Mouse (Mus musculus) mouse trophoblast stem cell (cell line): ENCODE results near the gene Cap1.

Source experiments
- in situ Hi-C, 2 experiments: fragments of 300-500 bp; cut with MseI, MboI; formaldehyde crosslinking; loops; 2 replicates in 1 of 2; 3 replicates in 1 of 2; pipeline ENCODE4 v1.15.1; 2025

Gene Cap1

DNA sequence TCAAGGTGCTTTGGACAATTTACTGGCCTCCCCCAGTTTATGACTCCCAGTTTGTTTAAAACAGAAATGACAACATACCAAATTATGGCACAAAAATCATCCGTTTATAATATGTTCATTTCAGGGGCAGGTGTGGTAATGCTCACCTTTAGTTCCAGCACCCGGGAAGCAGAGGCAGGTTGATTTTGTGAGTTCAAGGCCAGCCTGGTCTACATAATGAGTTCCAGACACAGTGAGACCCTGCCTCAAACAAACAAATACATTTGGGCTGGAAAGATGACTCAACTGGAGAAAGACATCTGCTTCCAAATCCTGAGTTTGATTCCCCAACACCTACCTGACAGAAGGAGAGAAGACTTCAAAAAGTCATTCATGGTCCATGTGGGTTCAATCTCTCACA is 1.5 kb upstream of the Cap1 start:
- in situ Hi-C loops: no loop called here

DNA sequence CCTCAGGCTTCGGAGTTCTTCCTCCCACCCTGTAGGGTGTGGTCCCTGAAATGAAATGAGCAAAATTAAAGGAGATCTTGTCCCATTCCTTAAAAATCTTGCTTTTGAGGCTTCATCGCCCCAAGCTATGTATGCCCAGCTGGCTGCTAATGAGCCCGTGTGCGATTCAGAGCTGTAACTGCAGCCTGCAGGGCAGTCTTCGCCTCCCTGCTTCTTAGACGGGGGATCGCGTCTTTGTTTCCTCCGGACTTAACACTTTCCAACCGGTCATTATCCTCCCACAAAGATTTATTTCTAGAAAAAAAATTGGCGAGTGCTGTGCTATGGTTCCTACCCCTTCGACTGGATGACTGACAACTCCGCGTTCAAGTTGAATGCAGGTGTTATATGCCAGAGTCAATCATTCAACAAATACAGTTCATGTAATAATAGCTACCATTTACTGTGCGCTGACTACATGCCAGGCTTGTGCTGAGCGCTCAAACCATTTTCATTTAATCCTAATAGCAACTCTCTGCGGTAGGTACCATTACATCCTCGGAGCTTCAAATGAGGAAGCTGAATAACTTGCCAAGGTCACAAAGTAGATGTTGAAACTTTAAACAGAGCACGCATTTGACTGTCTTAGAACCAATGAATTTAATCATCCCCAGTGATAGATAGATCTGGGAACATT is 861 bp upstream of the Cap1 start:
- in situ Hi-C loops: no loop called here

DNA sequence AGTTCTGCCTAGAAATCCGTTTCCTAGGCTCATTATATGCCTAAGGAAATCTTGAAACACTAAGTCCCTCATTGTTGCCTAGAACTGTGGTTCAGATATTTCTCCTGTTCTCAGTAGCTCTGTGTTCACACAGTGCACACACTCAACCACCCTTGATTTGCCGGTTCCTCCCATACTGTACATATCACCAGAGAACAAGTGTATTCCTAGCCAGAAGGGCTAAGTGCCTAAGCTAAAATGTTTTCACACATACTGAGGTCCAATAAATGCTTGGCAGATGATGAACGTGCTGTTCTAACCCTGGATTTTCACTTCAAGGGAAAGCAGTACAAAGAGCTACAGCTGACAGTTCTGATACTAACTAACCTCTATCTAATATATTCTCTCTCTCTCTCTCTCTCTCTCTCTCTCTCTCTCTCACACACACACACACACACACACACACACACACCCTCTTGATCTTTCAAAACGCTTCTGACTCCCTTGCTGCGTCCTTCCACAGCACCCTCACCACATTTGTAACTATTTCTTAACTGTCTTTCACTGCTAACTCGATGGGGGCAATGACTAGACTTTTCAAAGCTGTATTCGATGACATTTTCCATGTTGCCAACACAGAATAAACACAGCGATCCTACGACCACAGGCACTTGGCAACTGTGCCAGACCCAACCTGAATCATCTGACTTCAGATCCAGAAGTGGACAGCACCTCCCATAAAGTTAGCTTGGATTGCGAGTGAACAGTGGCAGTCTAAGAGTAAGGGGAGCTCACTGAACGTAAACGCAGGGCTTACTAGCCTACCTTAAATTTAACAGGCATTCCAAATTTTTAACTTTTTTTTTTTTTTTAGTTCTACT is 1.1 kb downstream of the Cap1 start:
- in situ Hi-C loops: no loop called here

DNA sequence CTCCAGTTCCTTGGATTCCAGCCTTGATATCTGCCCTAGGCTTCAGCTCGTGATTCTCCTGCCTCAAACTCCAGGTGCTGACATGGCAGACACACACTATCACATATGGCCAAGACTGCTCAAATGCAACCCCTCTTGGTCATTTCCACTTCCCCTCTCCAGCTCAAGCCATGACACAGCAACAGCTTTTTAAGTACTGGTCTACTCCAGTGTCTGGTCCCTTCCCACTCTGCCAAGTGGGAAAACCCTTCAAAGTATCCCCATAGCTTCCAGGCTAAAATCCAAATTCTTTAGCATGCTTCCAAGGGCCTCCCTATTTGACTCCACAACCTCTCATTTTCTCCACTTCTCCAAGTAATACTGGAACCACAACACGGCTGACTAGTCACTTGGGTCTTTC is 1.8 kb downstream of the Cap1 start:
- in situ Hi-C loops: no loop called here

DNA sequence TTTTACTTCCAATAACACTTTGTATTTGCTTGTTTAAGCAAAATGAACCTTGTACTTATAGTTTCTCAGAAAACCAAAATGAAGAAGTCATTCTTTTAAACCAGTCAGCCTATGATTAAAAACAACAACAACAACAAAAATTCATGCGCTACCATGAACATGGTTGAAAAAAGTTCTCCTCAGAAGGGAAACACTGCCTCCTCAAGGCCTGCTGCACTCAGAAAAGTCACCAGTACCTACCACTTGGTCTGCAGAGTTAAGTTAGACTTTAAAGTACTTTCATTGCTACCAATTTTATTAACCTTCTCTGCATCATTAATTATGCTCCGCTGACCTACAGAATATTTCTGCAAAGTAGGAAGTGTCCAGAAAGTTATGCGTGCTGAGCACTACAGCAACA is 2.6 kb downstream of the Cap1 start:
- in situ Hi-C loops: no loop called here

DNA sequence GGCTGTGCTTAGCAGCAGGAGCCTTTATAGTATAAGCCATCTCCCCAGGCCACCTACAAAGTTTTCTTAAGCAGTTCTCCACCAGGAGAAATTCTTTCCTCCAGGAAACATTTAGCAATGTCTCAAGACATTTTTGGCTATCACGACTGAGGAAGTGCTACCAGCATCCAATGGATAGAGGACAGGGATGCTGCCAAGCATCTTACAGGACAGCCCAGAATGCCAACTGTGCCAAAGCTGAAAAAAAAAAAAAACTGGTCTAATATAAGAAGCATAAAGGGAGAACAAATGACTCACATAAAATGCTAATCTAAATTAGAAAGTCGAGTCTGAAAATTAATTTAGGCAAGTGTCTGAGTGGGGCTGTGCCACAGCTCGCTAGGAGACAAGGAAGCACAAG is 3.3 kb downstream of the Cap1 start:
- in situ Hi-C loops: no loop called here

DNA sequence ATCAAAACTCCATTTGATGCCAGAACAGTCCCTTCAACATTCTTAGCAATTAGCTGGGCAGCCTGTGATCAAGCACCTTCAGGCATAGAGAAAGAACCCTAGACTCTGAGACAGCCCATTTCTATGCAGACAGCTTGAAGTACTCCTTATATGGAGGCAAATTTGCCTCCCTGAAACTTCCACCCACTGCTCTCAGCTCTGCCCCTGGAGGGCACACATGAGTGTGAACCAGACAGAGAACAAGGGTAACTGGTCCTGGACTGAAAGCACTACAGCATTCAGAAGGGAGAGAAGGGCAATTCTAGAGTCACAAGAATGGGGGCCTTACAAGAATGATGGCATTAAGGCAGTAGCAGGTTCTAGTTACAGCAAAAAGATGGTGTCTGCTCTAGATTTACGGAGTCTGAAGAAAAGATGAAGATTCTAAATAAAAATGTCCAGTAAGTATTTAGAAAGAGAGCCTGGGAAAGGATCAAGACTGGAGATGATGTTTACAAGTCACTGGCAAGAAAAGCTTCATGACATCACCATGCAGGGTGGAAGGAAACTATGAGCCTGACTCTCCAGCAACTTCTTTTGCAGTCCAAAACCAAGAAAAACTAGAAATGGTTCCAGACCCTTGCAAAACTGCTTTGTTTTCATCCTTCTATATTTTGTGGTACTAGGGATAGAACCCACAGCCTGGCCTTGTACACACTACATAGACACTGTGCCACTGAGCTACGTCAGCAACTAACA is 7.4 kb downstream of the Cap1 start:
- in situ Hi-C loops: no loop called here

DNA sequence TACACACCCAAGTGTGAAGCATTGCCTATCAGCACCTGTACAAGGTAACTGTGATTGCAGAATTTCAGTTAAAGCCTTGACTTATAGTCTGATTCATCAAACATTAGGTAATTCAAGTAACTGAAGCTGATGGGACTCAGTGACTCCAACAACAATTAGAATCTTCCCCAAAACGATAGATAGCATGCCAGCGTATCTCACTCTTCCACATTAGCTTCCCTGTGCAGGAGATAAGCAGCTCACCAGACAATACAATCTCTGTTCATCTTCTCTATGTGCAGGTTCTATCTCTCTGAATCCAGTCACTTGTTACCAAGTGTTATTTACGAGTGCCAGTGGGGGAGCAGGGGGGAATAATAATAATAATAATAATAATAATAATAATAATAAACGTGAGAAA is 12.3 kb downstream of the Cap1 start:
- in situ Hi-C loops: no loop called here

DNA sequence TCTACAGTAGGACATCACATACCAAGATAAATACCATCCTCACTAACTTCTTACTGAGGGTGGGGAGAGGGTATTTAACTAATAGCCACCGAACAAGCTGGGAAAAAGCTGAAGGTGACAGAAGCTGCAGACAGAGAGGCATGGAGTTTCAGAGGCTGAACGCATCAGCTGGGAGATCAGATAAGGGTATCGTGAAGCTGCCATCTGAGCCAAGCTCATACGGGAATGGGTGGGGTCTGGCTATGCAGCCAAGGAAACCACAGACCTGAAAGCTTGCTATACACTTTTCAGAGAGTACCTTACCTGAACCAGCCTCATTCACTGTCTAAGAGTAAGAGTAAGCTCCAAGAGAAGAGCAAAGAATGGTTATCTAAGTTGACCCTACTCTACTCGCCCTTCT is 12.9 kb downstream of the Cap1 start:
- in situ Hi-C loops: no loop called here

DNA sequence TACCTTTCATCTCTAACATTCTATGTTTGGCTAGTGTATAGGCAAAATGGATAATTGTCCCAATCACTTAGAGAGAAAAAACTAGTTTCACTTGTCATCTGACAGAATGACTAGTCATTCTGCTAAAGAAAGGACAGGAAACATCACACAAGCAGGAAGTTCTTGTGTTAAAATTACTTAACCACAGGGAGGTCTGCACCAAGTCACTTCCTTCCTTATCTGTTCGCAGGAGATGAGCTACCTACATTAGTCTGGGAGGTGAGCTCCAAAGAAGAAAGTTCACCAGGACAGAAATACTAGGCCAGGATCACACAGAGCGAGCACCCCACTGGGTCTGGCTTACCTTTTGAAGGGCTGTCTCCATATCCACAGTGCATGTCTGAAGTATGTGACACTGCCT is 13.9 kb downstream of the Cap1 start:
- in situ Hi-C loops: no loop called here

DNA sequence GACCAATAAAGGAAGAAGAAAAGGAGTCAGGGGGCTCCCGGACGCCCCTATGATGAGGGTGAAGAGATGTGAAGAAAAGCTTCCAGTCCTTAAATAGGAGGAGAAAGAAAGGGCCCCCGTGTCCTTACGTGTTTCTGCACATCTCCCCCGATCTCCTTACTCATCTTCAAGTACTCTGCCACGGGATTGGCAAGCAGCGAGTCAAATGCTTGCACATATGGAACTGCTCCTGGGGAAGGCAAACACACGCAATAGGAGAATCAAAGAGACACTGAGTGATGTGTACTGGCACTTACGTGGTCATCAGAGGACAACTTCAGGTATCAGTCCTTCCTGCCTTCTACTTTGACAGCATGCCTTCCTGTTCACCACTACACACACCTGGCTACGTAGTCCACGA is 14.6 kb downstream of the Cap1 start:
- in situ Hi-C loops: no loop called here

DNA sequence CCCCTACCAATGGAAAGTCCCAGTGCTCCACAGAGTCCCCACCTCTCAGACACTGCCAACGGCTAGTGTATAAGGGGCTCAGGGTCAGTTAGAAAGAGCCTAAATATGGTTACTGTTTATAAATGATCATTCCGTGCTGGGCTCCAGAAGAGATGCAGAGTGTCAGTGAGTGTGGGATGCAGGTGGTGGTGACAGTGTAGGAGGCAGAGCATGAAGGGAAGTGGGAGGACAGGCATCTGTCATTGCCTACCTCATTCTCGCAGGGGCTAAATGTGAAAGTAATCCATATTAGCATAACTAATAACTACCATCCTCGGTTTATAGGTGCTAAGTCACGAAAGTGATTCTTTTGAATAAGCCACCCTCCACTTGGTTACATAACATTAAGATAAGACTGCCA is 15.1 kb downstream of the Cap1 start:
- in situ Hi-C loops: no loop called here

DNA sequence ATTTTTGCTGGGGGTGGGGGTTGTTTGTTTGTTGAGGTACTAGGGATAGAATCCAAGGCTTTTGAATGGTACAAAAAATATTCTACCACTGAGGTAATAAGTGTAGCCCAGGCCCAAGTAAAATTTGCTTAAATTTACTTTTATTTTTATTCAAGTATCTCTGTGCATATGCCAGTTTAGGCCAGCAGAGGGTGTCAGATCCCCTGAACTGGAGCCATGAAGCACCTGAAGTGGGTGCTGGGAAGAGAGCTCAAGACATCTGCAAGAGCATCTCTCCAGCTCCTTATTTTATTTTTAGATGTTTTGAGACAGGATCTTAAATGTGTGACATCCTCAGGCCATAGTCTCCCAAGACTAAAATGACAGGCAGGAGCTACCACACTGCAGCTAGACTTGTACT is 15.8 kb downstream of the Cap1 start:
- in situ Hi-C loops: no loop called here

DNA sequence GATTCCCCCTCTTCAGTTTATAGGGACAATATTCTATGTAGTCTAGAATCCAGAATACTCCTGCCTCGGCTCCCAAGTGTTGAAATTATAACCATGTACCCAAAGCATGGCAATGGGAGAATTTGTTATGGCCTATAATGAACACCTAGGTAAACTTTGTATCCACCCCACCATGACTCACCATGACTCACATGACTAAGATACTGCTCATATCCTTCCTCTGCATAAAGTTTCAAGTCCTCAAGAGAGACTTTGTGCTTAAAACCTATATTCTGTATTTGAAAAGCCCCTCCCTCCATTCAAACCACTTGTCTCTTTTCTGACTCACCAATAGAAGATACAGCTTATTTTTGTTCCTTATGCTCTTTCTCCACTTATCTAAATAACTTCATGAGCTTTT is 17.8 kb downstream of the Cap1 start:
- in situ Hi-C loops: no loop called here

DNA sequence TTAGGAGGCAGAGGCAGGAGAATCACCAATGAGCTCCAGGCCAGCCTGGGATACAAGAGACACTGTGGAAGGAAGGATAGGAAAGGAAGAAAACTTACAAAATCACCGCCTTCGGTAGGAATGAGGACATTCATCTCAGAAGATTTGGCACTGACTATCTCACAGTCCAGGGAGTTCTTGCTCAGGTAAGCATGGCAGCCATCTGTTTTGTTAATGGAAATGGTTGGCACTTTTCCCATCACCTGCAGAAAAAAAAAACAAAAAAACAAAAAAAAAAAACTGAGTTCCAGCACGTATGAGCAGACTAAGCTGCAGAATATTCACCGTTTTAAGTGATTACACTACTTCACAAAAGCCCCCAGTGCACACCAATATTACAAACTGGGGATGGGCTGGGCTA is 24.0 kb downstream of the Cap1 start:
- in situ Hi-C loops: no loop called here

DNA sequence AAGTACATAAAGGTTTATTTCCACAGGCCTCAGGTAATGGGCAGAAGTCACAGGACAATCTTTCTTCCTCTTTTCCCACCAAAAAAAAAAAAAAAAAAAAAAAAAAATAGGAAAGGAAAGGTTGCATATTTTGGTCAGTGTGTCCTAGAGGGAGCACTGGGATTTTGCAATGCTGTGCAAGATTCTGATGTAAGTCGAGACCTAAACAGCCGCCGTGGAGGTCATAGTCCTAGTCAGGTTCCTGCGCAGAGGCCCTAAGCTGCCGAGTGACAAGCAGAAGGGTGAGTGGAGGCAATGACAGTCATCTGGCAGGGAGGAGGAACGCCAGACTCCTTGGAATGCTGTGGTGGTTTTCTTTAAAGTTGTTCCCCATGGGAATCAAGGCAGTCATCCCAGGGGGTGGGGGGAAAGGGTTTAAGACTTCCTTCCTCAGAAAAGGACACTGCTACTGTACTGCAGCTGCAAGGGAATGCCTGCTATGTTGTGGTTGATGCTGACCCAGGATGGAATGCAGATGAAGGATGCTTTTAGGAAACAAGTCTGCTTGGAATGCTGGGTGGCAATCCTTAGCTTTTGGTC is 26.7 kb downstream of the Cap1 start:
- in situ Hi-C loops: loop anchor here in 1 of 2 experiments (5.0 kb wide), 1 partner anchor 52 kb away; no protein-coding TSS in a partner anchor

DNA sequence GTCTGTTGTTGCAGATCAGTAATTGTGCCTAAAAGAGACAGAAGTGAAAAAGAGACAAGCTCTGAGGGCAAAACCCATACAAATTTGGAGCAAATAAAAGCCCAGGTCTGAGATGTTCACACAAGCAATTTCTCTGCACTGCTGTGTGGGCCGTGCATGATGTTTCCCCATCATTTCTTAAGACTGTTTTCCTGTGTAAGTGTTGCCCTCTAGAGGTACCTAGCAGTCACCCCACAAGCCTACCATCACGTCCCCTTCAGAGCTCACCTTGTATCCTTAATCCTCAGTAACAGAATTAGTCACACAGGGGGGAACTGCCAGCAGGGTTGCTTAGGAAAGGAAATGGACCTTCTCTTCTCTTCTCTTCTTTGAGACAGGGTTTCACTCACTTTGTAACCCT is 27.9 kb downstream of the Cap1 start:
- in situ Hi-C loops: loop anchor here in 1 of 2 experiments (5.0 kb wide), 1 partner anchor 51 kb away; no protein-coding TSS in a partner anchor

DNA sequence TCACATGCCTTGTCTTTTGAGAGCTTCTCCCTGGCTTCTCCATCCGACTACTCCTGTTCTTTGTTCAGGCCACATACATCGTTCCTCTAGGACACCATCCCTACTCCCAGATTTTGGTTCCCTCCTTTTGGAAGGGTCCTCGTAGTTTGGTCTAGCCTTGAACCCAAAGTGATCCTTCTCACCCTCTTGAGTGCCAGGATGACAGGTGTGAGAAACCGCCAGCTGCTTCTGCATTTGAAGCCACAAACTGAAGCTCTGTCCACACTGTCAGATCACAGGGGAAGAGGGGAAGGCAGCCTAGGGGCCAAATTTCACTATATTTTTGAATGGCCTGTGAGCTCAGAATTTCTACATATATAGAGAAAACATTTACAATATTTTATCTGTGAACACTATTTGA is 31.1 kb downstream of the Cap1 start:
- in situ Hi-C loops: loop anchor here in 1 of 2 experiments (5.0 kb wide), 1 partner anchor 47 kb away; no protein-coding TSS in a partner anchor

DNA sequence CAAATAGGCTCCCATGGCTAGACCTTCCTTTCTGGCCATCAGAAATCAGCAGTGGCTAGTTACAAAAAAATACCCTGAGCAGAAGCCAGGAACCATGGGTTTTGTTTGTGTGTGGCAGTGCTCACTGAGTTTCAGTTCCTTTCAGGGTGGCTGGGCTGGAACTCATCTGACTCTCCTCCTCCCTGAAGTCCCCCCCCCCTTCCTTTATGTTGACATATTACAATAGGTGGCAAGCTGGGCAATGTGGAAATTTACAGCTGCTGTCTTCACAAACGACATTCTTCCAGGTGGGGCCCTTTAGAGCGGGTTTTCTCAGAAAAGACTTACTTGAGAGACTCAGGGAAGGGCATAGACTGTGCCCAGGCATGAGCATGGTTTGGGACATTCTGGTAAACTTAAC is 32.2 kb downstream of the Cap1 start:
- in situ Hi-C loops: no loop called here

DNA sequence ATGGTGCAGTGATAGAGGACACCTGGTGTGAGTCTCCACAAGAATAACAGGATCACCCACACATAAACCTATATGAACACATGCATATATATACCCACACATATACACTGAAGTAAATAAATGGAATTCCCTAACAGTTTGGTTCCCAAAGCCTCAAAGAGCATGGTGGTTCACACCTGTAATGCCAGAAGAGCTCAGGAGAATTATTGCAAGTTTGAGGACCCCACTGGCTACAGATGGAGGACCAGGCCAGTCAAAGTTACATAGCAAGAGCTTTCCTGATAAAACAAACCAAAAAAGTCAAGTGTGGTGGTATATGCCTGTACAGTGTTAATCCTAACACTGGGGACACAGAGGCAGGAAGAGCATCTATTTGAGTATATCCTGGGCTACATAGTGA is 34.3 kb downstream of the Cap1 start:
- in situ Hi-C loops: no loop called here

DNA sequence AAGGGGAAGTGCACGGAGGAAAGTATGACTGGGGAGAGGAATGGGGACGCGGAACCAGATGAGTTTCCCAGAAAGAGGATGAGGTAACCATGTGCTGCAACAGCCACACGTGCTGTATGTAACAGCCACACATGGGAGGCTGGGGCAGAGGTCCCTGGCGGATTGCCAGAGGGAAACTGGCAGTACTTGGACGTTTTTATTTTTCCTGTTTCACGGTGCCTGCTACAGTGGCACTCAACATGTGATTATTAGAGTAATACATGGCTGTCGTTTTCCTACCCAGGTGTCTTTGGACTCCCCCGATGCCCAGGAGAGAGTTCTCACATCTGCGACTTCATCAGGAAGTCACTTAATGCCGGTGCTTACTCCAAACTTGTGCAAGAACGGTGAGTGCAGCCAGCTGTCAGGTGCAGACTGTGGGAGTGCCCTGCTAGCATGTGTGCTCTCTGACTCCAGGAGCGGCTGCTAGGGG is 37.7 kb downstream of the Cap1 start:
- in situ Hi-C loops: no loop called here

DNA sequence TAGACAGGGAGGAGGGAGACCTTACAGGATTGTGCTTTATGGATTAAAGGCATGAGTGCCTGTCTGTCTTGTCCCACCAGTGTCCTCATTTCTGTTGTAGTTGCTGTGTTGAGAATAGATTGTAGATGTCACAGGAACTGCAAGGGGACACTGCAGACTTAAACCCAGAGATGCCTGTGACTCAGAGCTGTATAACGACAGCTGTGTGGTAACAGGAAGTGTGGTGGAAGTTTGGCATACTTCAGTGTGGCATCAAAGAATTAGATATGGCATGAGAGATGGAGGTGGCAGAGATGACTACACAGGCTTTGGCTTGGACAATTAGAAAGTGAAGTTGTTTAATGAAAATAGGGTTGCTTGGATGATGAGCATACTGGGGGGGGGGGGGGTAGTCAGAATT is 47.4 kb downstream of the Cap1 start:
- in situ Hi-C loops: no loop called here
